Mouse (Mus musculus) myocyte (in vitro differentiated cells): Measurements from ENCODE around the gene Agbl1. TPM values are rescaled to one million over a fixed set of nuclear protein-coding genes. Genes with fewer than 3 reads are reported as not detected.

Experiments used
- H3K27me3 ChIP-seq: one replicate; pipeline ENCODE4 v1.6.1; 2011; ENCODE audit not compliant: control insufficient read depth, insufficient read depth, insufficient read length
- H3K36me3 ChIP-seq: one replicate; pipeline ENCODE4 v1.6.1; 2011; ENCODE audit not compliant: control insufficient read depth, insufficient read depth
- H3K4me2 ChIP-seq: one replicate; pipeline ENCODE4 v1.6.1; 2011; ENCODE audit warnings: low read depth, control low read depth
- H3K4me3 ChIP-seq: one replicate; pipeline ENCODE4 v1.5.1; 2011; ENCODE audit warnings: mild to moderate bottlenecking, control low read depth, moderate library complexity
- H3K79me2 ChIP-seq: one replicate; pipeline ENCODE4 v1.6.1; 2011; ENCODE audit not compliant: control insufficient read depth, insufficient read depth
- H3ac ChIP-seq: one replicate; pipeline ENCODE4 v1.6.1; 2011; ENCODE audit not compliant: control insufficient read depth, insufficient read length
- CEBPB ChIP-seq: IDR thresholded peaks from 2 replicates; pipeline ENCODE4 v1.6.1; 2011; ENCODE audit warnings: mild to moderate bottlenecking, moderate library complexity; ENCODE audit not compliant: poor library complexity, insufficient read depth, severe bottlenecking
- E2F4 ChIP-seq: IDR thresholded peaks from one replicate; pipeline ENCODE4 v1.6.1; 2011; ENCODE audit warnings: mild to moderate bottlenecking, control low read depth, moderate library complexity; ENCODE audit not compliant: insufficient read depth
- MAX ChIP-seq: IDR thresholded peaks from one replicate; pipeline ENCODE4 v1.6.1; 2011; ENCODE audit warnings: low read depth, mild to moderate bottlenecking, control low read depth
- MYOD1 ChIP-seq, 3 experiments: IDR thresholded peaks; one replicate each; pipeline ENCODE4 v1.6.1; 2011; ENCODE audit warnings: control low read depth in 2 of 3, low read depth in 2 of 3, mild to moderate bottlenecking in 2 of 3, moderate library complexity in 1 of 3; ENCODE audit not compliant: insufficient read length in 2 of 3, control insufficient read depth in 1 of 3
- MYOG ChIP-seq, 3 experiments: IDR thresholded peaks; one replicate each; pipeline ENCODE4 v1.6.1; 2011; ENCODE audit warnings: control low read depth in 2 of 3, low read depth in 2 of 3, mild to moderate bottlenecking in 2 of 3; ENCODE audit not compliant: insufficient read length in 2 of 3, control insufficient read depth in 1 of 3, insufficient read depth in 1 of 3
- POLR2A ChIP-seq: IDR thresholded peaks from one replicate; pipeline ENCODE4 v1.6.1; 2011; ENCODE audit warnings: low read depth, mild to moderate bottlenecking, control low read depth, moderate library complexity; ENCODE audit not compliant: insufficient read length
- POLR2AphosphoS2 ChIP-seq: IDR thresholded peaks from one replicate; pipeline ENCODE4 v1.6.1; 2011; ENCODE audit warnings: low read depth, control low read depth; ENCODE audit not compliant: insufficient read length
- REST ChIP-seq: IDR thresholded peaks from one replicate; pipeline ENCODE4 v1.6.1; 2011; ENCODE audit warnings: mild to moderate bottlenecking, control low read depth, moderate library complexity; ENCODE audit not compliant: insufficient read depth, insufficient read length
- SRF ChIP-seq: IDR thresholded peaks from one replicate; pipeline ENCODE4 v1.6.1; 2011; ENCODE audit warnings: low read depth; ENCODE audit not compliant: control insufficient read depth, insufficient read length
- TCF12 ChIP-seq: IDR thresholded peaks from one replicate; pipeline ENCODE4 v1.6.1; 2011; ENCODE audit warnings: mild to moderate bottlenecking, control low read depth; ENCODE audit not compliant: poor library complexity, insufficient read depth, severe bottlenecking
- TCF3 ChIP-seq: IDR thresholded peaks from one replicate; pipeline ENCODE4 v1.6.1; 2011; ENCODE audit warnings: low read depth, control low read depth; ENCODE audit not compliant: insufficient read length
- USF1 ChIP-seq: IDR thresholded peaks from one replicate; pipeline ENCODE4 v1.6.1; 2011; ENCODE audit warnings: low read depth, mild to moderate bottlenecking, control low read depth, moderate library complexity
- polyA plus RNA-seq: library from polyadenylated mRNA; unstranded; fragments of >200 nt; fragmentation: generic; extraction: Trizol; gene quantifications from one replicate; pipeline ENCODE4 v1.2.1, GENCODE M21; 2012; ENCODE audit warnings: missing spikeins

Gene Agbl1
- polyA plus RNA-seq, 1 experiment = not detected

DNA sequence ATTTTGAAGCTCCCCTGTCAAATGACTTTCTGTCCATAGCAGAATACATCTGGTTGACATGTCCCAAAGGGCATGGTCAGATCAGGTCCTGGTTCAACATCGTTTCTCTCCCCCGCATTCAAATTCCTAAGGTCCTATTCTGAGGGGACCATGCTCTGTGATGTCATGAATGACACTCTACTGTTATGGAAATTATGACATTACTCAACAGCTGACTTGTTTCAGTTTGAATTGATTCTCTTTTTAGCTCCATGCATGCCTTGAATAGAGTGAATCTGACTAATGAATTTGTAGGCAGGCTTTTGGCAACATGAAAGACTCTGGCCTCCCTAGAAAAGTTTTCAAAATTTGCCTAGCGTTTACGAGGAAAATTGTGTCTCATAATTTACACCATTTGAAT lies 141.6 kb downstream of the Agbl1 start:
- no peaks in the 10 kb centered on the region for H3K79me2 ChIP-seq
- H3K4me2 ChIP-seq = no peak overlapping the region
- H3K4me3 ChIP-seq = no peak overlapping the region
- H3ac ChIP-seq = no peak overlapping the region
- TF ChIP-seq POLR2A (no peak), TCF12 (no peak), CEBPB (no peak), POLR2AphosphoS2 (no peak), E2F4 (no peak), MYOD1 (IDR thresholded peaks at IDR 0.05; ENCODE audit: control insufficient read depth in 1 of 3, insufficient read length in 2 of 3, low read depth in 2 of 3) (no peak)
- H3K36me3 ChIP-seq = no peaks in the 10 kb centered on the region
- no peaks in the 10 kb centered on the region for H3K27me3 ChIP-seq

DNA sequence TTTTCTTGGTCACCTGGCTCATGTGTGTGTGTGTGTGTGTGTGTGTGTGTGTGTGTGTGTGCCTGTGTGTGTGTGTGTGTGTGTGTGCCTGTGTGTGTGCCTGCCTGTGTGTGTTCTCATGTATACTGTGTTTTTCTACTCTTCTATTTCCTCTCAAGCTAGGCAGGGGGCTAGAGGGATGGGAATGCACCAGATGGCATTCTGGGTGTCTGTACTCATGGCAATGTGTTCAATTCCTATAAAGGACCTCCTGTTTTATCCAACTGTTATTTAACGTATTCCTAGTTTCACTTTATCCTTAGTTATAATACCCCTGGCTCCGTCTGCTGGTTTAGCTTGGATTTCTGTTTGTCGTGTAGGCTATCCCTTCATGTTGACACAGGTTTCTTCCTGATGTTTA lies 149.8 kb downstream of the Agbl1 start:
- TF ChIP-seq MAX (no peak), MYOD1 (IDR thresholded peaks at IDR 0.05; ENCODE audit: control insufficient read depth in 1 of 3, insufficient read length in 2 of 3, low read depth in 2 of 3) (no peak), TCF3 (no peak), USF1 (no peak), MYOG (IDR thresholded peaks at IDR 0.05; ENCODE audit: control insufficient read depth in 1 of 3, insufficient read depth in 1 of 3, insufficient read length in 2 of 3, low read depth in 2 of 3) (no peak), E2F4 (no peak), SRF (no peak), REST (no peak), CEBPB (no peak), POLR2AphosphoS2 (no peak), TCF12 (no peak), POLR2A (no peak)
- no peaks in the 10 kb centered on the region for H3K36me3 ChIP-seq
- no peaks in the 10 kb centered on the region for H3K27me3 ChIP-seq
- no peaks in the 10 kb centered on the region for H3K79me2 ChIP-seq
- H3K4me3 ChIP-seq = no peak overlapping the region
- no peak overlapping the region for H3K4me2 ChIP-seq
- no peak overlapping the region for H3ac ChIP-seq

DNA sequence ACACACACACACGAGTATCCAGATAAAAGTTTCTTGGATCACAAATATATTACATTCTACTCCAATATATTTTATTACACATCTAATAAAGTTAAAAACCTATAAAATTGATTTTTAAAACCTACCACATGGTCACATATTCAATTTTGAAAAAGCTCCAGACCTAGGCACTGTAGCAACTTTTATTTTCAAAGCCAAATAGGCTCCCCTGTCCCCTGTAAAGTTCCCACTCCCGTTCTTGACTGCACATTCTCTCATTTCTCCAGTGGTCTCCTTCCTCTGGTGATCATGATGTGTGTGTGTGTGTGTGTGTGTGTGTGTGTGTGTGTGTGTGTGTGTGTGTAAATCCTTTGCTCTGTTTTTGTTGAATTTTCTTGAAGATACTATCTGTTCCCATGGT lies 152.3 kb downstream of the Agbl1 start:
- Histone ChIP-seq H3K4me2 (no peak overlapping the region), H3K79me2 (no peaks in the 10 kb centered on the region), H3K4me3 (no peak overlapping the region), H3ac (no peak overlapping the region), H3K36me3 (no peaks in the 10 kb centered on the region), H3K27me3 (no peaks in the 10 kb centered on the region)
- TF ChIP-seq POLR2AphosphoS2 = no peak
- TF ChIP-seq MAX = no peak
- TF ChIP-seq SRF = no peak
- no peak for TF ChIP-seq POLR2A
- no peak for TF ChIP-seq E2F4
- TF ChIP-seq MYOD1 (IDR thresholded peaks at IDR 0.05; ENCODE audit: control insufficient read depth in 1 of 3, insufficient read length in 2 of 3, low read depth in 2 of 3) = no peak

DNA sequence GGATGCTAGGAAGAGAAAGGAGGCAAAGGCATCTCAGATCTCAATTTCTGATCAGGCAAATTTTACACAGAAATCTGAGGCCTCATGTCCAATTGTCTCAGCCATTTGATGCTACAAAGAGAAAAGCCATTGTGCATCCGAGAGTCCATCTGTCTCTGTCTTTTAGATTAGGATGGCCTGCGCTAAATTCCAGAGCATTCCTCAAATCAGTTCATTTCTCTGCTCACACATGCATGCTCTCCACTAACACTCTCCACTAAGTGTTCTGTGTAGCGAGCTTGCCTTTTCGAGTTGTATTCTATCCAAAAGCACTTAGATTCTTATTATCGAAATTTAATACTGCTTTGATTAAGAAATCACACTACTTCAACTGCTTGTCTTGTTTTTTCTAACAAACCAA lies 159.6 kb downstream of the Agbl1 start:
- no peak overlapping the region for H3ac ChIP-seq
- H3K27me3 ChIP-seq = no peaks in the 10 kb centered on the region
- no peak overlapping the region for H3K4me3 ChIP-seq
- H3K4me2 ChIP-seq = no peak overlapping the region
- H3K36me3 ChIP-seq = no peaks in the 10 kb centered on the region
- TF ChIP-seq REST = no peak
- TF ChIP-seq MYOG (IDR thresholded peaks at IDR 0.05; ENCODE audit: control insufficient read depth in 1 of 3, insufficient read depth in 1 of 3, insufficient read length in 2 of 3, low read depth in 2 of 3) = no peak
- no peak for TF ChIP-seq MYOD1 (IDR thresholded peaks at IDR 0.05; ENCODE audit: control insufficient read depth in 1 of 3, insufficient read length in 2 of 3, low read depth in 2 of 3)
- TF ChIP-seq POLR2AphosphoS2 = no peak
- no peak for TF ChIP-seq TCF3
- no peak for TF ChIP-seq E2F4
- no peak for TF ChIP-seq TCF12
- TF ChIP-seq MAX = no peak
- no peak for TF ChIP-seq POLR2A
- no peak for TF ChIP-seq USF1
- no peak for TF ChIP-seq CEBPB
- TF ChIP-seq SRF = no peak
- H3K79me2 ChIP-seq = no peaks in the 10 kb centered on the region

DNA sequence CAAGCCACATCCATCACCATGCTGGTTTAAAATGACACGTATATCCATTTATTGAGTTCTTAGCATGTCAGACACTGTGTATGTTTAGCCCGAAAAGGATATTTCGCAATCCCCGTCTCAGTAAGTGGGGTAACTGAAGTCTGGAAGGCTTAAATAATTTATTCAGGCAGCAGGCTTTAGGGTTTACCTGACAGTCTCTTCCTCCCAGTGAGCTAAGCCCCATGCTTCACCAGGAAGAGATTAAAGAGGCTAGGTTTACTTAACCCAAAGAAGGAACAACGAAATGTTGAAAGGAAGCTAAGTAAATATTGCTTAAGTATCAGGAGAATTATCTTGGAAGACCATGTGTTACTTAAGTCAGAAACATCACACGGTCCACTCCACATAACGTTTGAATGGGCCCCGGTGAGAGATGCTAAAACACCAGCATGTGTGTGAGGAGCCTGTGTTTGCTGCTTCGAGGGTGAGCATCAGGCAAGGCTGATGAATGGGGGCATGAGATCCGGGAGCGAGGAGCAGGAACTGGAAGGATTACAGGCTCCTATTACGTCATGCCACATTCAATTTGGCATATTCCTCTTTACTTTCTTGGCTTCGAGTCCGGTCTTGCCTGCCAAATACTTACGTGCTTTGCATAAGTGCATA lies 162.7 kb downstream of the Agbl1 start:
- H3K4me3 ChIP-seq = no peak overlapping the region
- TF ChIP-seq TCF12 (no peak), MYOD1 (IDR thresholded peaks at IDR 0.05; ENCODE audit: control insufficient read depth in 1 of 3, insufficient read length in 2 of 3, low read depth in 2 of 3) (no peak), MYOG (IDR thresholded peaks at IDR 0.05; ENCODE audit: control insufficient read depth in 1 of 3, insufficient read depth in 1 of 3, insufficient read length in 2 of 3, low read depth in 2 of 3) (no peak)

More for the DNA sequence above, 162.7 kb downstream of the Agbl1 start:
- no peaks in the 10 kb centered on the region for H3K79me2 ChIP-seq
- no peak overlapping the region for H3ac ChIP-seq
- H3K36me3 ChIP-seq = no peaks in the 10 kb centered on the region
- no peak overlapping the region for H3K4me2 ChIP-seq
- no peaks in the 10 kb centered on the region for H3K27me3 ChIP-seq
